Mouse (Mus musculus) hindbrain, embryonic 12.5 days (tissue): Measurements from ENCODE around the gene Srm. TPM values are rescaled to one million over a fixed set of nuclear protein-coding genes. Genes with fewer than 3 reads are reported as not detected.

ENCODE experiments used
- ATAC-seq: fragments of 200-750 bp; cut with Nextera tagmentation; 2 replicates; pipeline ENCODE4 v1.8.0; 2017; ENCODE audit warnings: moderate TSS enrichment; ENCODE audit not compliant: low FRiP score
- H3K27ac ChIP-seq: fragments of 300-500 bp; sonication (generic); 2 replicates; pipeline ENCODE4 v1.5.1; 2016; ENCODE audit warnings: mild to moderate bottlenecking
- H3K27me3 ChIP-seq: fragments of 300-500 bp; sonication (generic); 2 replicates; pipeline ENCODE4 v1.6.1; 2016; ENCODE audit warnings: mild to moderate bottlenecking
- H3K36me3 ChIP-seq: fragments of 300-500 bp; sonication (generic); 2 replicates; pipeline ENCODE4 v1.6.1; 2016; ENCODE audit warnings: mild to moderate bottlenecking
- H3K4me1 ChIP-seq: fragments of 300-500 bp; sonication (generic); 2 replicates; pipeline ENCODE4 v1.6.1; 2016
- H3K4me2 ChIP-seq: fragments of 300-500 bp; sonication (generic); replicated peaks from 2 replicates; pipeline ENCODE4 v1.6.1; 2016; ENCODE audit warnings: mild to moderate bottlenecking
- H3K4me3 ChIP-seq: fragments of 300-500 bp; sonication (generic); 2 replicates; pipeline ENCODE4 v1.5.1; 2016; ENCODE audit warnings: mild to moderate bottlenecking
- H3K9ac ChIP-seq: fragments of 300-500 bp; sonication (generic); 2 replicates; pipeline ENCODE4 v1.6.1; 2016; ENCODE audit warnings: mild to moderate bottlenecking, moderate library complexity
- H3K9me3 ChIP-seq: fragments of 300-500 bp; sonication (generic); replicated peaks from 2 replicates; pipeline ENCODE4 v1.6.1; 2016; ENCODE audit warnings: mild to moderate bottlenecking
- WGBS: fragments of 180-500 bp; shearing (Covaris S2); methylation state at CpG from one replicate; pipeline ENCODE4 v1.1.7; 2016; 5-methylcytosine and 5-hydroxymethylcytosine counted together
- polyA plus RNA-seq: library from polyadenylated mRNA; unstranded; fragments of >200 nt; fragmentation: Nextera tagmentation; extraction: Ambion mirVana; gene quantifications from 2 replicates; pipeline ENCODE4 v1.2.1, GENCODE M21; 2016

Srm gene
- polyA plus RNA-seq, 1 experiment from 2014 or later: 143 TPM

DNA sequence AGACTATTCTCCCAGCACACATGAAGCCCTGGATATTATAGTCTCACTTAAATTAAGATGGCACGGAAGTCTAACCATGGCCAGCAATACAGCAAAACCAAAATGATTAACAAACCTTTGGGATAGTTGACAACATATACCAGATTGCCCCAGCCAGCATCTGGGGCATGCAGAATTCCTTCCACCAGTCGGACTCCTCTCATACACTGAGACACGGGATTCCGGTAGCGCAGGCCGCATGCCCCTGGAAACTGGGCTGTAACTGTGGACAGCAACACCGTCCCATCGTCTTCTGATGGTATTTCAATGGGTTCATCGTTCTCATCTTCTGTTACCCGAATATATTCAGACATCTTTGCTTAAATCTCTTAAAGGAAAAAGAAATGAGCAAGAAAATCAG lies 33.7 kb downstream of the Srm start:
- Histone ChIP-seq H3K4me1 (peaks cover 19% of the 10 kb centered on the region), H3K27ac (no peak overlapping the region), H3K36me3 (peaks cover 49% of the 10 kb centered on the region), H3K9ac (no peak overlapping the region), H3K9me3 (no peaks in the 10 kb centered on the region), H3K4me3 (peak overlapping the region; percentile 87; the same call in 1 of the 2 replicates), H3K27me3 (no peaks in the 10 kb centered on the region), H3K4me2 (peak overlapping the region; percentile 83)
- no peak for ATAC-seq
- 89% methylated on average over 10 of the region's 10 CpGs for WGBS

DNA sequence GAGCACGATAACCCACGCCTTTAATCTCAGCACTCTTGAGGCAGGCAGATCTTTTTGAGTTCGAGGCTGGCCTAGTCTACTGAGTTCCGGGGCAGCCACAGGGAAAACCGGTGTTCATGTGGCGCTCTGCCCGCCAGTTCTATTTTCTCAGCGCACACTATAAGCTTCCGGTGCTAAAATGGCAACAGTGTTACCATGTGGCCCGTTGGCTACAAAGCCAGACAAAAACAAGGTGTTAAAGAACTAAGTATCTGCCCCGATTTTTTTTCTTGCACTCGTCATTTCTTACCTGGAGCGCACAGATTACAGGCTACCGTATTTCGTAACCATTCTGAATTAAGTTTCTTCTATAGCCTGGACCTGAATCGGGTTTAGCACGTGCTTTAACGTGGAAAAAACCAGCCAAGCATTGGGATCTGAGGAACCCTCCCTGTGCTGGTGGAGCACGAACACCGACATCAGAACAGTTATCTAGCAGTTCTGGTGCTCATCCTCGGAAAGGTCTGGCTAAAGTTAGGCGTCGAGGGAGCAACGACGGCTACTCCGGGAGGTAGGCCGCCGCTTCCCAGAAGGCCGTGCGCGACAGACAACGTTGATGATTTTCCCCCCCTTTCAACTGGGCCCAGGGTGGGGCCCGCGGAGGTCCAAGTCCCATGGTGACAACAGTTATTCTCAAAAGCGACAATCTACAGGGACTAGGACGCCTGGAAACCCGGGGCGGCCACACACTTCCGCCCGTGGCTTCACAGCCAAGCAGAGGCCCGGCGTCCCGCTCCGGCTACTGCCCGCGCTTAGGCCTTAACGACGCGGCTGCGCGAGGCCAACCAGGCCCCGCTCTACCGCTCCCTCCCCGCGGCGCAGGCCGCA lies 34.7 kb downstream of the Srm start:
- ATAC-seq: peak; percentile 70
- Histone ChIP-seq H3K36me3 (peaks cover 42% of the 10 kb centered on the region), H3K4me3 (peak overlapping the region; percentile 87), H3K9ac (peak overlapping the region; percentile 96), H3K4me2 (peak overlapping the region; percentile 83), H3K4me1 (peaks cover 19% of the 10 kb centered on the region), H3K9me3 (no peaks in the 10 kb centered on the region), H3K27ac (peak overlapping the region; percentile 92), H3K27me3 (no peaks in the 10 kb centered on the region)
- under 1% methylated on average over 57 of the region's 57 CpGs for WGBS

DNA sequence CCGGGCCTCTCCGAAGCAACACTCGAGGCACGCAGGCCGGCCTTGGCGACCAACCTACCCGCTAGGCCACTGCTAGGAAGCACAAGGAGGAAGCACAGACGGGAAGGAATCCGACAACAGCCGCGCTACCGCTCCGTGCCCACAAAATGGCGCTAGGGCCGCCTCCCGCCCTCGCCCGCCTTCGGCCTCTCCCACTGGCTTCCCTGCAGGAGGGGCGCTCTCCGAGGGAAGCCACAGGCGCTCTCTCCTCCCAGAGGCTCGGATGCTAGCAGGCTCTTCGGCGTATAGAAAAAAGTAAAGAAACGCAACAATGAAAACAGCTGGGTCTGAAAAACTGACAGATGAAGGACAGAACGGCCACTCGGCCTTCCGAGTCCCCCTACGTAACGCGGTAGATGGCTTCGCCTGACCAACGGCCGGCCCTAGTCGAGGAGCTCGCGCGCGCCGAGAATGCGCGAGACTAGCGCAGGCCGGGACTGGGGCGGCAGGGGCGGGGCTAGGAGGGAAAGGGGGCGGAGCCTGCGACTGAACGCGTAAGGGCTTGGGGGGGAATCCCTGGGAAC lies 35.4 kb downstream of the Srm start, which contains the start of gene Tardbp:
Tardbp (minus strand) TSS at position 397 of the 563 bp plus-strand sequence.
- peak; percentile 95 for ATAC-seq
- under 1% methylated on average over 51 of the region's 51 CpGs for WGBS
- H3K4me2 ChIP-seq: peak within 1 kb of the TSS; percentile 83
- peaks cover 35% of the 10 kb centered on the region for H3K36me3 ChIP-seq
- peaks cover 17% of the 10 kb centered on the region for H3K4me1 ChIP-seq
- H3K27ac ChIP-seq: peak within 1 kb of the TSS; percentile 92
- peak within 1 kb of the TSS; percentile 87 for H3K4me3 ChIP-seq
- peak within 1 kb of the TSS; percentile 96 for H3K9ac ChIP-seq
- no peaks in the 10 kb centered on the region for H3K27me3 ChIP-seq
- H3K9me3 ChIP-seq: no peaks in the 10 kb centered on the region

DNA sequence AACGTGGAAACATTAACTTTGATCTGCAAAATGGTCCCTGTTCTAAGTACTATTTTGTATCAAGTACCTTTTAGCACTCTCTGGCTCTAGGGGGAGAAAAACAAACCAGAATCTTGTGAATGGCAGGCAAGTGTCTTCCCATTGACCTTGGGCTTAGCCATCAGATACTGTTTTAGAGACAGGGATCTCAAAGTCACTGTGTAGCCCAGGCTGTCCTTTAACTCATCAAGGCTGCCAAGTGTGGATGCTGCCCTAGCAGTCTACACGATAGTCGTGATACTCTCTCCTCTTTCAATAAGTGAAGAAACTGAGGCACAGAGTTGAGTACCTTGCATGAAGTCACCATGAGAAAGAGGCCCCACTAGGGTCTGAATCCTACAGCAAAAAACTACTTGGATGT lies 35.9 kb downstream of the Srm start:
- Histone ChIP-seq H3K36me3 (peaks cover 29% of the 10 kb centered on the region), H3K4me1 (peaks cover 14% of the 10 kb centered on the region), H3K4me3 (peak overlapping the region; percentile 87), H3K9me3 (no peaks in the 10 kb centered on the region), H3K4me2 (peak overlapping the region; percentile 83), H3K27ac (peak overlapping the region; percentile 92), H3K27me3 (no peaks in the 10 kb centered on the region), H3K9ac (0 out of 2 replicates have a peak overlapping the region, but pooled peaks have one; percentile 96)
- peak; percentile 18; the same call in 1 of the 2 replicates for ATAC-seq
- 65% methylated on average over 3 of the region's 3 CpGs for WGBS

DNA sequence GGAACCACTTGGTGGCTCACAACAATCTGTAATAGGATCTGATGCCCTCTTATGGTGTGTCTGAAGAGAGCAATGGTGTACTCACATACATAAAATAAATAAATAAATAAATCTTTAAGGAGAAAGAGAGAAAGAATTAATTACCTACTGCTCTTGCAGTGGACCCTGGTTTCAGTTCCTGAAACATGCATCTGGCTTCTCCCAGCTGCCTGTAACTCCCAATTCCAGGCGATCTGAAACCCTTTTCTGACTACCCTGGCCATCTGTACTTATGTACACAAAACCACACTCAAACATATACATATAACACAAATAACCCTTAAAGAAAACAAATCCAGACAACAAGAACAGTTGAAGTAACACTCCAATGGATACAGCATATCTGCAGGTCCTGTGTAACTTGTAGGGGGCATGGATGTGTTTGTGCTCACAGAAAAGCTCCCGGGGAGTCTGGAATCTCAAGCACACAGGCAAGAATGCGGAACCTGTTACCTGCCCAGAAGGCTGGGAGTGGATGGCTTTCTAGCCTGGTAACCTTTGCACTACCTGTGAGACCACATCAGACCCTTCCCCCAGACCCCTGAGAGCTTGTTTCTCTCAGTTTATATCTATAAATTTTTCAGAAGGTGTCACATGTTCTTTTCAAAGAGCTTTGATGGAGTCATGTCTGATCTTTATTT lies 40.9 kb downstream of the Srm start:
- H3K36me3 ChIP-seq: no peaks in the 10 kb centered on the region
- H3K4me2 ChIP-seq: no peak overlapping the region
- H3K27me3 ChIP-seq: no peaks in the 10 kb centered on the region
- H3K9me3 ChIP-seq: no peaks in the 10 kb centered on the region
- no peaks in the 10 kb centered on the region for H3K4me1 ChIP-seq
- no peak for ATAC-seq
- H3K4me3 ChIP-seq: no peak overlapping the region
- 80% methylated on average over 3 of the region's 3 CpGs for WGBS
- no peak overlapping the region for H3K27ac ChIP-seq
- H3K9ac ChIP-seq: no peak overlapping the region

DNA sequence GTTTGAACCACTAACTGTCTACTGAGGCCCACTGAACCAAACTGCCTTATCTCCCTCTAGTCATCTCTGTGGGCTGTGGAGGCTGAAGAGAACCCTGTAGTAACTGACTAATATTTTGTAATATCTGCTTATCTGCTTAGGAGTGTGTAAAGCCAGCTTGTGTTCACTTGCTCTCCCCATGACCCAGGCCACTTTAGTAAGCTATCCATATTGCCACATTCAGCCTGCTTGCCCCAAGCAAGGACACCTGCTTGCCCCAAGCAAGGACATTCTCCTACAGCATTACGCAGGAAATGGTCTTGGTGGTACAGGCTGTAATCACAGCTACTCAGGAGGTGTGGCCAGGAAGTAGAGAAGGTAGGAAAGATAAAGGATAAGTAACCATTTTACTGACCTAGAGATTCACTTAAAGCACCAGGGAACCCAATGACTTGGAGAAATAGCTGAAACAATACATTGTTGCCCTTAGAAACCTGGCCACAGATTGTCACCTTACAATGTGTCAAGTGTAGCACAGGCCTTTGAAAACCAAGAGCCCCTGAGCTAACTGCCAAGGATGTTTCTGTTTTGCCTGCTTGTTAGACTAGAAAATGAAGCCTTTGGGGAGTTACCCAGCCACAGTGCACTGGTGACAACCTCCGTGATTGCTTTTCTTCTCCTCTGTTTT lies 42.2 kb downstream of the Srm start:
- whole genome bisulfite sequencing: 77% methylated on average over 2 of the region's 2 CpGs
- H3K4me3 ChIP-seq: no peak overlapping the region
- no peak overlapping the region for H3K27ac ChIP-seq
- no peaks in the 10 kb centered on the region for H3K27me3 ChIP-seq
- H3K9me3 ChIP-seq: no peaks in the 10 kb centered on the region
- H3K4me1 ChIP-seq: no peaks in the 10 kb centered on the region
- H3K36me3 ChIP-seq: no peaks in the 10 kb centered on the region
- no peak for ATAC-seq
- no peak overlapping the region for H3K4me2 ChIP-seq
- H3K9ac ChIP-seq: no peak overlapping the region

DNA sequence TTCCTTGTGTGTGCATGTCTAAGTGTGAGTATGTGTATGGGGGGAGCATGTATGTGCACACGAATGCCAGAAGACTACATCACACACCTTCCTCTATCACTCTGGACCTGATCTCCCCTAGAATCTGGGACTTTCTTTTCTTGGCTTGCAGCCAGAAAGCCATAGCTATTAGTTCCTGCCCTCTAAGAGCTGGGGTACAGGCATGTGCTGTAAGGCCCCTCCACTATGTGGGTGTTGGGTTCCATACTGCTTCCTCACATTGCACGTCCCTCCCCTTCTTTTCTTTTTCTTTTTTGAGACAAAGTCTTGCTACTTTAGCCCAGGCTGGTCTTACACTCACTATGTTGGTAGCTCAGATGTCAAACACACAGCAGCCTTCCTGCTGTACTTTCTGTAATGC lies 44.0 kb downstream of the Srm start:
- Histone ChIP-seq H3K9ac (no peak overlapping the region), H3K36me3 (no peaks in the 10 kb centered on the region), H3K9me3 (no peaks in the 10 kb centered on the region), H3K27me3 (no peaks in the 10 kb centered on the region), H3K27ac (no peak overlapping the region), H3K4me1 (no peaks in the 10 kb centered on the region), H3K4me3 (no peak overlapping the region), H3K4me2 (no peak overlapping the region)
- no peak for ATAC-seq
- 72% methylated on average over 2 of the region's 2 CpGs for WGBS

DNA sequence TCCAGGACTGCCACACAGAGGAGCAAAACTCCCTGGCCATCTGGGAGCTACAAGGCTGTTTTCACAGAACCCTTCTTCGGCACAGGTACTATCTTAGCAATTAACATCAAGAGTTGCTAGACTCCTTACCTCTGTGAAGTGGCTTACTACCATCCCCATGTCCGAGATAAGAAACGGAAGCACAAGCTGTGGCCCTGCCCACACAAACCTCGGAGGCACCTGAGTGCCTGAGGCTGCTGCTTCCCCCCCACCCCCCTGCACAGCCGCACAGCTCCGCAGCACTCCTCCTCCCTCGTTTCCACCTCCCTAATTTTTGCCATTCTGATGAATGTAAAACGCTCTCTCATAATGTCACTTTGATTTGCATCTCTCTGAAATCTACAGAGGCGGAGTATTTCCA lies 47.0 kb downstream of the Srm start:
- WGBS: 55% methylated on average over 9 of the region's 9 CpGs

DNA sequence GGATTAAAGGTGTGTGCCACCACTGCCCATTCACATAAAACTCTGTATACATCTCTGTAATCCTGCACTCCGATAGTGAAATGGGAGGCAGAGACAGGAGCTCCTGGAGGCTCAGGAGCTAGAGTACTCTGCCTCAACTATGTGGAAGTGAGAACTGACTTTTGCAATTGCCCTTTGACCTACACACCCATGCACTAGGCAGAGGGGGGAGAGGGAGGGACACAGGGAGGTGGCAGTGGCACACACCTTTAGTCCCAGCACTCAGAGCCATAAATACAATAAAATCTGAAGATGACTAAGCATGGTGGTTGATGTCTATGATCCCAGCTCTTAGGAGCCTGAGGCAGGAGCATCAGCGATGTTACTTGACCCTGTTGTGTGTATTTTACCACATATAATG lies 48.2 kb downstream of the Srm start:
- Histone ChIP-seq H3K4me2 (no peak overlapping the region), H3K9me3 (no peaks in the 10 kb centered on the region), H3K4me3 (no peak overlapping the region), H3K27me3 (no peaks in the 10 kb centered on the region), H3K4me1 (peaks cover 4% of the 10 kb centered on the region; the same call in 1 of the 2 replicates), H3K9ac (no peak overlapping the region), H3K36me3 (no peaks in the 10 kb centered on the region), H3K27ac (no peak overlapping the region)
- 84% methylated on average over 2 of the region's 2 CpGs for WGBS
- ATAC-seq: no peak

More for the DNA sequence above, 47.0 kb downstream of the Srm start:
- Histone ChIP-seq H3K27ac (no peak overlapping the region), H3K4me1 (no peaks in the 10 kb centered on the region), H3K9me3 (no peaks in the 10 kb centered on the region), H3K27me3 (no peaks in the 10 kb centered on the region), H3K4me2 (no peak overlapping the region), H3K9ac (no peak overlapping the region), H3K36me3 (no peaks in the 10 kb centered on the region), H3K4me3 (no peak overlapping the region)
- no peak for ATAC-seq

DNA sequence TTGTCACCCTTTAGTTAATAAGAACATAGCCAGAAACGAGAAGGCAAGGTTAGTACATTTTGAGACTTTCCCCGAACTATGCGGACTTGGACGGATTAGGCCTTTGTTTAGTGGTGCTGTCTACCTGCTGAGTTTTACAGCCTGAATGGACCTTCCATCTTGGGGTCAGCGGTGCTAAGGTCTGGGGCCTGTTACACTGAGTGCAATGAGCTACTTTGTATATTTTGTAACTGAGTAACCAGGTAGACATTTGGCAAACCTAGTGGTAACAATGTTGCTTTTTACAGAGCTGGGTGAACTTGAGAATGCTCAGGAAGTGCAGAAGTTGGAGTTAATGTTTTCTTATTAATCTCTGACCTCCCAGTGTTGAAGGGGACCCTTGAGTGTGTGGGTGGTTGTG lies 49.8 kb downstream of the Srm start:
- Histone ChIP-seq H3K36me3 (no peaks in the 10 kb centered on the region), H3K27ac (no peak overlapping the region), H3K4me3 (no peak overlapping the region), H3K4me2 (no peak overlapping the region), H3K27me3 (no peaks in the 10 kb centered on the region), H3K9ac (no peak overlapping the region), H3K4me1 (peaks cover 4% of the 10 kb centered on the region; the same call in 1 of the 2 replicates), H3K9me3 (no peaks in the 10 kb centered on the region)
- no peak for ATAC-seq
- WGBS: 76% methylated on average over 5 of the region's 5 CpGs

DNA sequence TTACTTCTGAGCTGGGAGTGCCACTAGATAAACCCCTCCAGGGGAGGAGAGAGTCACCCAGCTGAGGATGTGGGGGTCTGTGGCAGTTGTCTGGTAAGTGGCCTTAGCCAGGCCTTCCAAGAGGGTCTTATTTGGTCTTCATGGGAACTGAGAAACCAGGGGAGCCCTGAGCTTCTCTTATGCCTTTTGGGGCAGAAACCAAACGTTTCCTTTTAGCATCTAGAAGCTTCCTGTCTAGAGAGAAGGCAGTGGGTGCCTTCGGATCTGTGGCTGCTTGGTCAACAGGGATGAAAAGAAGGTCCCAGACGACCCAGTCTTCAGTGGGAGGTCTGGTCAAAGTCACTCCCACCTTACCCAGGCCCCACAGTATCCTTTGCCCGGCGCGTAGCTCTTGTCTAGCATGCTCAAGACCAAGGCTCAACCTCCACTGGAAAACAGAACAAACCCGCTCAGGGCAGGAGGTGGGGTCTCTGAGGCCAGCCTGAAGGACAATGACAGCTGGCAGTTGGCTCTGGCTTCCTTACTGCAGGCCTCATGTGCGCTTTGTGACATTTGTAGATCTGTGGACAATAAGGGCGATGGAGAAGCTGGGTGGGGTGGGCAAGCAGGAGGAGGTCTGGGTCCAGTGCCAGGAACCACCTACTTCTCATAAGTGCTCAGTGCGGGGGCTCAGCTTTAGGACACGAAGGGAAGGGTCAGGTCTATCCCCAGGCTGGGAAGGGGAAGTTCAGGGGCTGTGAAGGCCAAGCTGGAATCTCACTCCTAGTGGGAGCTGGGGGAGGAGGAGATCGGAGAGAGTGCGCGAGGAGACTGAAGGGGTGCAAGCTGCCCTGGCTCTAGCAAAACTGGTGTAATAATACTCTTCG lies 52.2 kb downstream of the Srm start, which contains the start of gene Gm572:
Gm572 (plus strand) TSS at position 27 of the 866 bp plus-strand sequence.
- no peaks in the 10 kb centered on the region for H3K9me3 ChIP-seq
- peaks cover 4% of the 10 kb centered on the region; the same call in 1 of the 2 replicates for H3K4me1 ChIP-seq
- H3K4me2 ChIP-seq: peak within 1 kb of the TSS; percentile 33
- 66% methylated on average over 15 of the region's 15 CpGs for WGBS
- no peak for ATAC-seq
- no peak within 1 kb of the TSS for H3K27ac ChIP-seq
- H3K4me3 ChIP-seq: no peak within 1 kb of the TSS
- no peaks in the 10 kb centered on the region for H3K36me3 ChIP-seq
- no peaks in the 10 kb centered on the region for H3K27me3 ChIP-seq
- no peak within 1 kb of the TSS for H3K9ac ChIP-seq
